Mouse (Mus musculus) Muller cell, postnatal 12 days (primary cell): Measurements from ENCODE around the gene Itgb1bp1.

Experiments used
- DNase-seq: peaks from one replicate; pipeline ENCODE4 v3.0.0-alpha.2; 2015; ENCODE audit errors: inconsistent ontology term

The Itgb1bp1 gene

GRCm38 (mm10) chr12:21247711-21248392 lies 38.2 kb downstream of the Itgb1bp1 start:
- no peak for DNase-seq

GRCm38 (mm10) chr12:21244375-21244960 lies 41.6 kb downstream of the Itgb1bp1 start:
- DNase-seq = no peak

GRCm38 (mm10) chr12:21241965-21242364 lies 44.1 kb downstream of the Itgb1bp1 start:
- no peak for DNase-seq

- DNase-seq = no peak
Observed at GRCm38 (mm10) chr12:21234560-21234959, 51.5 kb downstream of the Itgb1bp1 start.

GRCm38 (mm10) chr12:21233727-21234126 lies 52.4 kb downstream of the Itgb1bp1 start:
- no peak for DNase-seq

GRCm38 (mm10) chr12:21229076-21229918 lies 56.8 kb downstream of the Itgb1bp1 start:
- peak; percentile 83 for DNase-seq

GRCm38 (mm10) chr12:21228650-21229049 lies 57.4 kb downstream of the Itgb1bp1 start:
- DNase-seq = no peak

- DNase-seq = peak; percentile 98
Observed at GRCm38 (mm10) chr12:21227076-21227980, 58.8 kb downstream of the Itgb1bp1 start.

GRCm38 (mm10) chr12:21226316-21226715 lies 59.8 kb downstream of the Itgb1bp1 start:
- DNase-seq = no peak

GRCm38 (mm10) chr12:21225358-21225757 lies 60.7 kb downstream of the Itgb1bp1 start:
- DNase-seq = peak; percentile 63

GRCm38 (mm10) chr12:21223923-21224322 lies 62.2 kb downstream of the Itgb1bp1 start:
- DNase-seq = no peak

- no peak for DNase-seq
Observed at GRCm38 (mm10) chr12:21220596-21220995, 65.5 kb downstream of the Itgb1bp1 start.

GRCm38 (mm10) chr12:21217776-21218444 lies 68.2 kb downstream of the Itgb1bp1 start:
- DNase-seq = no peak

GRCm38 (mm10) chr12:21214551-21215165 lies 71.4 kb downstream of the Itgb1bp1 start:
- no peak for DNase-seq

- no peak for DNase-seq
Observed at GRCm38 (mm10) chr12:21212876-21213275, 73.2 kb downstream of the Itgb1bp1 start.

- DNase-seq = no peak
Observed at GRCm38 (mm10) chr12:21209273-21209672, 76.8 kb downstream of the Itgb1bp1 start.

GRCm38 (mm10) chr12:21208172-21208795 lies 77.8 kb downstream of the Itgb1bp1 start:
- DNase-seq = no peak

GRCm38 (mm10) chr12:21207422-21207821 lies 78.7 kb downstream of the Itgb1bp1 start:
- peak; percentile 67 for DNase-seq

- DNase-seq = no peak
Observed at GRCm38 (mm10) chr12:21205799-21206198, 80.3 kb downstream of the Itgb1bp1 start.

GRCm38 (mm10) chr12:21204701-21205312 lies 81.3 kb downstream of the Itgb1bp1 start:
- peak; percentile 87 for DNase-seq
